Mouse (Mus musculus) naive thymus-derived CD4-positive, alpha-beta T cell, adult 2 months (primary cell): ENCODE measurements around the gene Tmem82.
"Not testable (repeated sequence)": the region's sequence is repeated elsewhere in the genome, so short reads cannot be mapped to it uniquely, and the experiment has no call there.

Experiments used
- DNase-seq: peaks from one replicate; pipeline ENCODE4 v3.0.0-alpha.2; 2011; ENCODE audit warnings: low read depth

Gene Tmem82

GRCm38 (mm10) chr4:141574789-141575702 lies 43.4 kb downstream of the Tmem82 start:
- peak; percentile 86 for DNase-seq

GRCm38 (mm10) chr4:141573359-141573966 lies 45.0 kb downstream of the Tmem82 start:
- DNase-seq, result no peak

- no peak for DNase-seq
These were observed 45.6 kb downstream of the Tmem82 start for GRCm38 (mm10) chr4:141572668-141573358.

GRCm38 (mm10) chr4:141571934-141572333 lies 46.5 kb downstream of the Tmem82 start:
- no peak for DNase-seq

- no peak for DNase-seq
These were observed 47.1 kb downstream of the Tmem82 start for GRCm38 (mm10) chr4:141571337-141571739.

GRCm38 (mm10) chr4:141570821-141571220 lies 47.6 kb downstream of the Tmem82 start:
- DNase-seq, result no peak

- DNase-seq, result no peak
These were observed 48.4 kb downstream of the Tmem82 start for GRCm38 (mm10) chr4:141570004-141570403.

GRCm38 (mm10) chr4:141568966-141569365 lies 49.5 kb downstream of the Tmem82 start:
- DNase-seq, result no peak

- not testable (repeated sequence) for DNase-seq
These were observed 51.3 kb downstream of the Tmem82 start for GRCm38 (mm10) chr4:141567174-141567573.

GRCm38 (mm10) chr4:141566187-141566586 lies 52.2 kb downstream of the Tmem82 start:
- DNase-seq, result no peak

GRCm38 (mm10) chr4:141565325-141565724 lies 53.1 kb downstream of the Tmem82 start:
- DNase-seq, result no peak

GRCm38 (mm10) chr4:141564660-141565059 lies 53.8 kb downstream of the Tmem82 start:
- no peak for DNase-seq

- no peak for DNase-seq
These were observed 54.2 kb downstream of the Tmem82 start for GRCm38 (mm10) chr4:141564209-141564608.
